Mouse (Mus musculus): Measurements from ENCODE around the gene Scoc.
A peak's percentile ranks its signal among the peaks of the same experiment; 100 is the strongest.
"Not testable (repeated sequence)": the region's sequence is repeated elsewhere in the genome, so short reads cannot be mapped to it uniquely, and the experiment has no call there.

The Scoc gene

GRCm38 (mm10) chr8:83458222-83458621 is at the start of gene Scoc:
Gene Scoc (minus strand): TSS chr8:83458391.
- no peak for DNase-seq (ENCODE audit: low spot score)

GRCm38 (mm10) chr8:83459606-83460005 is 1.4 kb upstream of the Scoc start:
- no peak for DNase-seq (ENCODE audit: low spot score)

- no peak for DNase-seq (ENCODE audit: low spot score)
Measured at GRCm38 (mm10) chr8:83457121-83457520, 1.1 kb downstream of the Scoc start.

DNA sequence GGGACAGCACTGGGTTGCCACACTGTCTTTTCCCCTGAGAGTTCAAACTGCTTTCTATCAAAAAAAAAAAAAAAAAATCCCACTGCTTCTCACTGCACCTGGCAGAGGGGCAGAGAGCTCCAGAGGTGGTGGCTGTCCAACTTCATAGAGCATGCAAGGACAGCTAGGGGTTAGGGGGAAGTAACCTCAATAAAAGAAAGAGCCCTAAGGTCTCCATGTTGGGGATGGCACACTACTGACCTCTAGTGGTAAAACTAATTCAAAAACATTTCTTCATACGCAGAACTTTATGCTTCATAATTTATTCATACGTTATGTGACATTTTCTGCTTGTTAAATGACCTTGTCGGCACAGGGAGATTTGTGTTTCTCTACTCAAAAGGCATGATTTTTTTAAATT is 7.1 kb downstream of the Scoc start:
- DNase-seq (ENCODE audit: low spot score): peak; percentile 63

- peak; percentile 68 for DNase-seq (ENCODE audit: low spot score)
Measured at GRCm38 (mm10) chr8:83449960-83450359, 8.2 kb downstream of the Scoc start.

DNA sequence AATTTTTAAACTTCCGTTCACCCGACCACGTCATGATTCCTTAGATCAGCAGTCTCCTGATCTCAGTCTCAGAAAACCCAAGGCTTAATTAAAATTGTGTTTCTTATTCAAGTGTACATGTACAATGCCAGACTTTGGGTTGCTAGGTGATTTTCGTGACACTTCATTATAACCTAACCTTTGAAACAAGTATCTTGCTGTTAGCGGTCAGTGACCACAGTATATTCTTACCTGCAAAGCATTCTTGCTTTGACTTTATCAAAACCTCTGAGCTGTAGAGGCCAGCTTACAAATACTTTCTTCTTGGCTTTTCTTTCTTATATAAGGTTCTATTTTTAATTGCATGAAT is 15.2 kb downstream of the Scoc start:
- DNase-seq (ENCODE audit: low spot score): no peak

- peak; percentile 99 for DNase-seq (ENCODE audit: low spot score)
Measured at GRCm38 (mm10) chr8:83442243-83443051, 15.7 kb downstream of the Scoc start.

DNA sequence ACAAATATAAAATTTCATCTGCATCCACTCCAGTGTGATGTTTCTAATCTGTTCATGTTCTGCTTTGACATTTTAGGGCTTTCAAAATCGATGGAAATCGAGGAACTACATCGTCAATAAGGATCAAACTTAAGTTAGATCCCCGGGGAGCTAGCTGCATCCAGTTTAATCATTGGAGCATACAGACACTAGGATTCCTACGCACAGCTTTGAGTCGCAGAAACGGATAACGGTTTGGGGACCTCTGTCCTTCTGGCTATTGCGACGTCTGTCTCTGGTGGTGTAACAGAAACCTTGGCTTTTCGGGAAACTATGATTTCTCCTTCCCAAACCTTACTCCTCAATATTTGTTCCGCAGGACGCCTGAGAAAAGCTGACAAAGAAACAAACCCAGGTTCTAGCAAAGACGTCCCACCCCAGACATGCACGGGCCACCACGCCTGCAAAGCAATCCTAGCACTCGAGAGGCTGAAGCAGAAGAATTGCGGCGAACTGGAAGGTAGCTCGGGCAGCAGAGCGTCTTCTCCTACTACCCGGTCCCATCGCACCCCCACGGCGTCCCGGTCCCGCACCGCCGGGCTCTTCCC is 16.4 kb downstream of the Scoc start:
- DNase-seq (ENCODE audit: low spot score): peak; percentile 29

- DNase-seq (ENCODE audit: low spot score): no peak
Measured at GRCm38 (mm10) chr8:83437077-83437476, 21.1 kb downstream of the Scoc start.

- no peak for DNase-seq (ENCODE audit: low spot score)
Measured at GRCm38 (mm10) chr8:83429071-83429524, 29.1 kb downstream of the Scoc start.

DNA sequence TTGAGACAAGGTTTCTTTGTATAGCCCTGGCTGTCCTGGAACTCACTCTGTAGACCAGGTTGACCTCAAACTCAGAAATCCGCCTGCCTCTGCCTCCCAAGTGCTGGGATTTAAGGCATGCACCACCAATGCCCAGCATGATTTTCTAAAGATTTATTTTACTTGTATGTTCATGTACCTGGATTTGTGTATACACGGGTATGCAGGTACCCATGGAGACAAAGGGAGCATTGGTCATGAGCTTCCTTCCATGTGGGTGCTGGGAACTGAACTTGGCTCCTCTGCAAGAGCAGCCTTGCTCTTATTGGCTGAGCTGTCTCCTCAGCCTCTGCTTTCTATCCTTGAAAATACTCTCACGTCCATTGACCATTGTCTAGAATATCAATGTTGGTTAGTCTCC is 29.6 kb downstream of the Scoc start:
- DNase-seq (ENCODE audit: low spot score): not testable (repeated sequence)

- DNase-seq (ENCODE audit: low spot score): no peak
Measured at GRCm38 (mm10) chr8:83426949-83427348, 31.2 kb downstream of the Scoc start.

DNA sequence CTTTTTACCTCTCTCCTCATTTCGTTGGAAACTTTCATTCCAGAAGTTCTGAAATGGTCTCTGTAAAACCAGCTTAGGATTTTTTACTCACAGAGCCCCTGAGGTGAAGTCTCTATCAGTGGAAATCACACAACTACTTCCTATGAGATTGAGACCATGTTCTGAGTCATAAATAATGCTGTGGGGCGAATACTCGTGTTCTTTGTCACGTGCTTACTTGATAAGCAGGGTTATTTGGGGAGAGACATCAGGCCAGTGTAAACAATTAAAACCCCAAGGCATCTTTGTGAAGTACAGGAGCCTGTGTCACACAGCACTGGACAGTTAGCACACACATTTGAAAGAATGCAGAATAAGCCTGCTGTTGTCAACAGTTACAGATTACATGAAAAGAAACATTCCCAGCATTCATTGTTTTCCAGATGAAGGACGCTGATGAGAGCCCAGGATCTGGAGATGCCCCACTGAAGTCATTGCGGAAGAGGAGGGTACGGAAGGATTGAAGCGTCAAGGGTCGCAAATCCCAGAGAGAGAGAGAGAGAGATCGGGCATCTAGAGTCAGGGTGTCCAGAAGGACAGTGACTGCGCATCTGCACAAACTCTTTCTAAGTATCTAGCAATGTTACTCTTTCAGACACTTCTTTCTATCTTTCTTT is 32.0 kb downstream of the Scoc start:
- DNase-seq (ENCODE audit: low spot score): no peak

- no peak for DNase-seq (ENCODE audit: low spot score)
Measured at GRCm38 (mm10) chr8:83425202-83425601, 33.0 kb downstream of the Scoc start.

GRCm38 (mm10) chr8:83423032-83423825 is 35.0 kb downstream of the Scoc start:
- peak; percentile 35 for DNase-seq (ENCODE audit: low spot score)

DNA sequence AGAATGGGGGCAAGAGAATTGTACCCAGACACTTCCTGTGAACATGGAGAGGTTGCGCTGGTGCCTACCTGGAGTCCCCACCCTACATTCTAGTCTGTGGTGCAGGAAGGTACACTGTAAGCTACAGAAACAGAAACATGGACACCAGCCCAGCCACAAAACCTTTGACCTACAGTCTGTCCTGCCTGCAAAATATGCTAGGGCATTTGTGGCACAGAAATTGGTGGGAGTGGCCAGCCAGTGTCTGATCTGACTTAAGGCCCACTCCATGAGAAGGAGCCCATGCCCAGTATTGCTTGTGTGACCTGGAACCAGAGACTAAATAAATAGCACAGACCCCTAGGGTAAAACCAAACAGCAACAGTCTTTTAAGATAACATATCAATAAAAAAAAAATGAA is 36.8 kb downstream of the Scoc start:
- peak; percentile 34 for DNase-seq (ENCODE audit: low spot score)

DNA sequence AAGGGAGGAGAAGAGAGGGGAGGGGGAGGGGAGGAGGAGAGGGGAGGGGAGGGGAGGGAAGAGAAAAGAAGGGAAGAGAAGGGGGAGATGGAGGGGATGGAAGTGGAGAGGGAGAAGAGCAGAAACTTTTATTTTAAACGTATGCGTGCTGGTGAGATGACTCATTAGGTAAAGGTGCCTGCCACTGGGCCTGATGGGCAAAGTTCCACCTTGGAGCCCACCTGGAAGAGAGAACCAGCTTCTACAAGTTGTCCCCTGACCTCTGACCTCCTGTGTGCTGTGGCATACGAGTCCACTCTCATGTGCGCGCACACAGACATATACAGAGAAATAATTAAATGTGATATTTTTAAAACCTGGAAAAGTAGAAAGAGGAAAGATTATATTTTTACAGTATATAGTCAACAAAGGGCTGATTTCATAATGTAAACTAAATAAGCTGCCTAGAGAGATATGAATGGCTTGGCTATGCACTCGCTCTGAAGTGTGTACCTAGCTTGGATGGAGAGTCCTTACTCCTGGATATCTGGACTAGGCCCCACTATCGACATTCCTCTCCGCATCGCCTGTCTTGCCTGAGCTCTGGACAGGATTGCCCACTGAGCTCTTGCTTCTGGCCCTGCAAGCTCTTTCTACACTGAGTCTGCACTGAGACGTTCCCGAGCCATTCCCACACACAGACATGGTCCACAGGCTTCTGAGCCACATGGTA is 39.2 kb downstream of the Scoc start:
- DNase-seq (ENCODE audit: low spot score): no peak

DNA sequence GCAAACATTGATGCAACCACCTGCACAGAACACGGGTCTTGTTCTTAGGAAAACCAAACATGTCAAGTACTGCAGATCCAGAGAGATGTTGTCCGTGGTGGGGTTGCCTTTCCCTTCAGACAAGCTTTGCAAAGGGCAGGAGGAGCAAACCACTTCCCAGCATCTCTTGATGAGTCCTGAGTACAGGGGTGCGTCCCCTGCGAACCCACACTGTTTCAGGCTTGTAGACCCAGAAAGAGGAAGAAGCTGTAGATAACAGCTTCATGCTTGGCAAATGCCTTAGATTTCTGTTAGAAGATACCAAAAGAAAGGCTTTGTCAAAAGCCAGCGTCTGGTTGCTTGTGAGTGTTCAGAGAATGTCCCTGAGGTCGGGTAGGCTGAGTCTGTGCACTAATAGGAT is 40.2 kb downstream of the Scoc start:
- DNase-seq (ENCODE audit: low spot score): no peak

- DNase-seq (ENCODE audit: low spot score): no peak
Measured at GRCm38 (mm10) chr8:83416878-83417277, 41.3 kb downstream of the Scoc start.

DNA sequence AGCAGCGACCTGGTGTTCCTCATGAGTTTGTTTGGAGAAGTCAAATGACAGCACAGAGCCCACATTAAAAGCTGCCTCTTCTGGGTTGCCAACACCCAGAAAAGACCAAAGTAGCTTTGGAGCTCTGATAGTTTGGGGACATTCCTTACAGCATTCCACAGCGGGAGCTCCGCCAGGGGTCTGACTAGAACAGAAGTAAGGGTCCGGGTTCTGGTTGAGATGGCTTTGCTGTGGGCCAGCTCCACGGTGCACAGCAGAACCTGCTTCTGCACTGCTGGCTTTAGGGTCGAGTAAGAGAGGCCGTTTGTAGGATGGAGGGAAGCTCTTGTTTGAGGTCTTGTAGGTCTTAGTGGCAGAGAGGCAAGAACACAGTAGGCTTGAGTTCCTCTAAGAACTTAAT is 49.7 kb downstream of the Scoc start:
- no peak for DNase-seq (ENCODE audit: low spot score)

- peak; percentile 70 for DNase-seq (ENCODE audit: low spot score)
Measured at GRCm38 (mm10) chr8:83406836-83407235, 51.4 kb downstream of the Scoc start.

DNA sequence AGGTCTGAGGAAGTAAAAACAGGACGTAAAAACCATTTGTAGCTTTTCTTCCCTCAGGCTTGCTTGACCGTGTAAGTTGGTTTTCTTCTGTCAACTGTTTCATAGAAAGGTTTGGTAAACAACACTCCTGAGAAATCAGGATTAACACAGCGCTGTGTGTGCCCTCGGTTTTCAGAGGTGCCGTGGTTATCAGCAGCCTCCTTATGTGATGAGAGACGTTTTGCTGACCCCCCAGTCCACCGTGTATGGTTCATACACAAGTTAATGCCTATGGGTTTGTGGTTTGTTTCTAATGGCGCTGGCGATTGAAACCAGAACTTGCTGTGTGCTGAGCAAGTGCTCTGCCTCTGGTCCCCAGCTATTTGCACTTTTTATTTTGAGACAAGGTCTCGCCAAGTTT is 52.6 kb downstream of the Scoc start:
- DNase-seq (ENCODE audit: low spot score): no peak
